Mouse (Mus musculus) G1E (cell line): ENCODE results near the gene Syvn1. TPM values are rescaled to one million over a fixed set of nuclear protein-coding genes. Genes with fewer than 3 reads are reported as not detected.

Experiments
- ATAC-seq: 2 replicates; pipeline ENCODE4 v1.8.0; 2016; ENCODE audit warnings: mild to moderate bottlenecking; ENCODE audit not compliant: insufficient number of reproducible peaks, poor library complexity, low FRiP score, severe bottlenecking; ENCODE audit errors: extremely low read depth
- DNase-seq: peaks from one replicate; pipeline ENCODE4 v3.0.0; 2012; ENCODE audit warnings: low spot score
- H3K27me3 ChIP-seq: 2 replicates; pipeline ENCODE4 v1.6.1; 2012; ENCODE audit warnings: mild to moderate bottlenecking, low read length, inconsistent platforms; ENCODE audit not compliant: insufficient read depth
- H3K36me3 ChIP-seq: replicated peaks from 2 replicates; pipeline ENCODE3; 2012; ENCODE audit warnings: mild to moderate bottlenecking, inconsistent platforms
- H3K4me1 ChIP-seq: 2 replicates; pipeline ENCODE4 v1.6.1; 2012; ENCODE audit warnings: low read depth, low read length, inconsistent platforms, mixed read lengths; ENCODE audit not compliant: insufficient read depth
- H3K4me3 ChIP-seq: 2 replicates; pipeline ENCODE4 v1.5.1; 2012; ENCODE audit warnings: low read depth, mild to moderate bottlenecking, inconsistent platforms, low read length, moderate library complexity, mixed read lengths
- H3K9me3 ChIP-seq: replicated peaks from 2 replicates; pipeline ENCODE4 v1.6.1; 2012; ENCODE audit warnings: inconsistent platforms
- CTCF ChIP-seq: IDR thresholded peaks from 2 replicates; pipeline ENCODE4 v1.5.1; 2012; ENCODE audit warnings: low read depth, low read length, inconsistent platforms, mixed read lengths
- GATA1 ChIP-seq: IDR thresholded peaks from 2 replicates; pipeline ENCODE4 v1.6.1; 2012; ENCODE audit warnings: borderline replicate concordance, low read length, inconsistent platforms, mixed read lengths
- GATA2 ChIP-seq: IDR thresholded peaks from 2 replicates; pipeline ENCODE4 v1.6.1; 2012; ENCODE audit warnings: low read depth, low read length, inconsistent platforms, borderline replicate concordance
- POLR2AphosphoS5 ChIP-seq: IDR thresholded peaks from 2 replicates; pipeline ENCODE4 v1.6.1; 2012; ENCODE audit warnings: low read depth, low read length, inconsistent platforms; ENCODE audit not compliant: insufficient replicate concordance
- TAL1 ChIP-seq: conservative IDR thresholded peaks from 2 replicates; pipeline ENCODE4 v1.6.1; 2012; ENCODE audit warnings: low read depth, low read length, inconsistent platforms, mixed read lengths
- polyA plus RNA-seq: library from polyadenylated mRNA; stranded (reverse); fragments of >175 nt; gene quantifications from 2 replicates; pipeline ENCODE4 v1.2.3, GENCODE M21; 2012
- total RNA-seq, 2 experiments: library from RNA; stranded (forward) in 1 of 2; stranded (reverse) in 1 of 2; fragments of 200-1000 nt in 1 of 2; fragments of >200 nt in 1 of 2; fragmentation: Nextera tagmentation in 1 of 2; gene quantifications; 2 replicates each; pipeline ENCODE4 v1.2.3; 2014 to 2017

Syvn1 gene
- total and polyA plus RNA-seq, 3 experiments = 4.8 to 78.2 (median 39.7) TPM

DNA sequence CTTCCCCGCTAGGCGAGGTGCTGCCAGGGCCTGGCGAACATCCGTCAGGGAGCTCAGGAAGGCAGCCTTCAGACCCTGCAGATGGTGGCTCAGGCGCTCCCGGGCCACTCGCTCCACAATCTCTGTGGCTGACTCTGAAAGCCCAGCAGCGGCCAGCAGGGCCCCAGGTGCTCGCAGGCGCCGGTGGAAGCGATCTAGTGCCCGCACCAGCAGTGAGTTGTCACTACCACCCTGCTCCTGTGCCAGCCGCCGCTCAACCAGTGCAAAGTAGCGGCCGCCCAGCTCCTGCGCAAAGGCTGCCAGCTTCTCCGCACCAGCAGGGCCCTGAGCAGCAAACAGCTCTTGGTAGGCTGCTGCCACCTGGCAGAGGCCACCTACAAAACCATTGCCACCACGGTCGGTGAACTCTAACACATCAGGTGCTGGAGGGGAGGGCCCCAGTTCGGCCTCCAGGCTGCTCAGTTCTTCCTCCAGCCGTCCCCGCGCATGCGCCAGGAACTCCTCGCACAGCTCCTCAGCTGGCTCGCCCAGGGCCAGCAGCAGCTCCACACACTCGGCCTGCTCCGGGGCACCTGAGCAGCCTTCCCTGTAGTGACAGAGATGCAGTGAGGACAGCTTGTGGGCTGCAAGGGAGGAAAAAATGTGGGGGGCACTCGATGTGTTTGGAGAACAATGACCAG is 24.3 kb downstream of the Syvn1 start:
- DNase-seq (no peak), ATAC-seq (no peak)
- Histone ChIP-seq H3K4me3 (peak overlapping the region; percentile 3; the same call in 1 of the 2 replicates), H3K36me3 (peaks cover 82% of the 10 kb centered on the region), H3K4me1 (peaks cover 46% of the 10 kb centered on the region), H3K27me3 (no peaks in the 10 kb centered on the region), H3K9me3 (no peaks in the 10 kb centered on the region)
- no peak for TF ChIP-seq CTCF

DNA sequence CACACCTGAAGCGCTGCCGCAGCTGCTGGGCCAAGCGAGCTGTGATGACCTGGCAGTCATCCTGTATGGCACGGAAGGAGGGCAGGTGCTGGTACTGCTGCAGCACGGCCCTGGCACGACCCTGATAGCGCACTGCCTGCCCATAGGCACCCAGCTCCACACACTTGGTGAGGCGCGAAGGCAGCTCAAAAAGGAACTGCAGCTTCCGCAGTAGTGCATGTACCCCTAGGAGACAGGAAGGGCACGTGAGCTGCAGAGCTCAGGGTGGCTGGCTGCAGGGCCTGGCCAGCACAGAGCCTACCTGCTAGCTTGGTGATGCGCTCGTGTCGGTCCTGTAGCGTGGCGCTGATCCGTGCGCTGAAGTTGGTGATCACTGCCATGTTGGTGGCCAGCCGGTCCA is 24.9 kb downstream of the Syvn1 start:
- H3K36me3 ChIP-seq = peaks cover 83% of the 10 kb centered on the region
- H3K9me3 ChIP-seq = no peaks in the 10 kb centered on the region
- H3K27me3 ChIP-seq = no peaks in the 10 kb centered on the region
- no peak for DNase-seq
- peak overlapping the region; percentile 3; the same call in 1 of the 2 replicates for H3K4me3 ChIP-seq
- ATAC-seq = no peak
- TF ChIP-seq TAL1 = no peak
- TF ChIP-seq POLR2AphosphoS5 = no peak
- TF ChIP-seq GATA2 = no peak
- no peak for TF ChIP-seq GATA1
- no peak for TF ChIP-seq CTCF
- H3K4me1 ChIP-seq = peaks cover 46% of the 10 kb centered on the region

DNA sequence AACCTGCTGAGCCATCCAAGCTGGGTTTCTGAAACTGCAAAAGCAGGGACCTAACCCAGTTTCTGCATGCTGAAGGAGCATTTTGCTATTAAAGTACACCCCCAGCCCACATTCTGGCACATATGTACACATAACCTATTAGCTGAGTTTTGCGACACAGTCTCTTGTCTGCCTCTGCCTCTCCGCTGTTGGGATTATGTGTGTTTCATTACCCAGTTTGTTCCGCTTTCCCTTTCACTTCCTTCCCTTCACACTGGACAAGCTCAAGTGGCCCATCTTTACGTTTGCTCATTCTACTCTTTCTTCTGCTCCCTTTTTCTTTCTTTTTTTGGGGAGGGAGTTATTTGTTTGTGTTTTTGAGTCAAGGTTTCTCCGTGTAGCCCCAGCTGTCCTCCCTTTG is 27.5 kb downstream of the Syvn1 start:
- no peak overlapping the region for H3K4me3 ChIP-seq
- TF ChIP-seq POLR2AphosphoS5 = no peak
- no peak for TF ChIP-seq GATA1
- no peak for TF ChIP-seq TAL1
- no peak for TF ChIP-seq CTCF
- TF ChIP-seq GATA2 = no peak
- no peaks in the 10 kb centered on the region for H3K27me3 ChIP-seq
- peaks cover 81% of the 10 kb centered on the region for H3K36me3 ChIP-seq
- no peak for ATAC-seq
- H3K4me1 ChIP-seq = peaks cover 34% of the 10 kb centered on the region
- DNase-seq = no peak
- no peaks in the 10 kb centered on the region for H3K9me3 ChIP-seq

DNA sequence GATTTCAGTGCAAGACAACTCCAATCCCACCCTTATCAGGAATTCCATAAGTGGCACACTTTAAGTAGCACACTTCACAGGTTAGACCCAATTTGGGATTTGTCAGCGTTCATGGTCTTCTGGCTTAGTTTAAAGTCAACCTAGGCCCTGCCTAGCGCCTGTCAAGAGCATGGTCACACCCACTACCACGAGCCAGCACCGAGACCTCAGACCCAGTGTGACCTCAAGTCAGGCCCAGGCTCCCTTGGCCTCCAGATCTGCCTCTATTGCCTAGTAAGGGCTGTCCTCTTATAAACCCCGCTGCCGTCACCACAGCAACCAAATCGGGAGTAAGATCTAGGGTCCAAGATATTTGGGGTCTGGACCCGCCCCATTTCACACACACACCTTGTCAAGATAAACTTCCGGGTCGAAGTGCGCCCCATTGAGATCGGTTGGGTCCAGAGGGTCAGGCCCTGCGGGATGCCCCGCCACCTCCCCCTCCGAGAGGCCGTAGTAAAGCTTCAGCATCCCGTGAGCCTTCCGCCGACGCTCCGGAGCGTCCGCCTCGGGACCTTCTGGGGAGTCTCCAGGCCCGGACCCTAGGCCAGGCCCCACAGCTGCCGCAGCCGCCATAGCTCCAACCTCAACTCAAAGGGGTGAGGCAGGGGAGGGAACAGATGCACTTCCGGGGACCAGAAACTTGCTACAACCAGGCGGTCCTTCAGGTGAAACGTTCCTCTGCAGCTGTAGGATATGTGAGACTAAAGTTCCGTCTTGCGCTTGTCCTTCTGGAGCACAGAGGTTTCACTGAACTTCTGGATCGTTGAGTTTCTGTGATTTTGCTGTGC is 30.4 kb downstream of the Syvn1 start, which contains the start of gene Vps51:
Vps51 (minus strand) TSS at position 668 of the 830 bp plus-strand sequence.
- DNase-seq (peak; percentile 89), ATAC-seq (peak; percentile 68)
- Histone ChIP-seq H3K4me1 (peaks cover 24% of the 10 kb centered on the region), H3K36me3 (peaks cover 80% of the 10 kb centered on the region), H3K4me3 (peak within 1 kb of the TSS; percentile 84), H3K27me3 (no peaks in the 10 kb centered on the region), H3K9me3 (no peaks in the 10 kb centered on the region)
- TF ChIP-seq GATA1 = no peak
- no peak for TF ChIP-seq TAL1
- no peak for TF ChIP-seq GATA2
- TF ChIP-seq CTCF = no peak
- no peak for TF ChIP-seq POLR2AphosphoS5

DNA sequence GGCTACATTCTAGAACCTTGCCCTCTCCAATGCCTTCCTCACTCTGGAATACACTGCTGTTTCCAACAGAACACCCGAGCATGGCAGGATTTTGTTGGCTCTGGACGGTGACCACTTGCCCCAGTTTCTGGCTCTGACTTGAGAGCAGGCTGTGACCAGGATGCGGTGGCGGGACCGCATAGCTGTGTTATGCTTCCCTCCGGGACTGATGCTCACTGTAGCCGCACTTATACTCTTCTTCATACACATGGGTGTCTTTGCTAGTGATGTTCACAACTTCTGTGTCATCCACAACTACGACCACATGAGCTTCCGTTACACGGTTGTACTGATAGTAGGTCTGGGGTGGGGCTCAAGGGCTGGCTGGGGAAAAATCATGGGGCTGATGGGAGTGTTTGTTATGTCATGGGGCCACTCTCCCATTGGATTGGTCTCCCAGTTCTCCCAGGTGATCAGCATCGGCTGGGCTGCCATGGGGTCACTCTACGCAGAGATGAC is 33.7 kb downstream of the Syvn1 start, which contains the start of gene Tmem262:
Tmem262 (plus strand) TSS at position 51 of the 498 bp plus-strand sequence.
- no peaks in the 10 kb centered on the region for H3K27me3 ChIP-seq
- H3K36me3 ChIP-seq = peaks cover 72% of the 10 kb centered on the region
- TF ChIP-seq GATA2 (no peak), POLR2AphosphoS5 (no peak), GATA1 (no peak), TAL1 (no peak), CTCF (no peak)
- peaks cover 41% of the 10 kb centered on the region for H3K4me1 ChIP-seq
- H3K9me3 ChIP-seq = no peaks in the 10 kb centered on the region
- no peak for ATAC-seq
- DNase-seq = no peak
- H3K4me3 ChIP-seq = no peak within 1 kb of the TSS

DNA sequence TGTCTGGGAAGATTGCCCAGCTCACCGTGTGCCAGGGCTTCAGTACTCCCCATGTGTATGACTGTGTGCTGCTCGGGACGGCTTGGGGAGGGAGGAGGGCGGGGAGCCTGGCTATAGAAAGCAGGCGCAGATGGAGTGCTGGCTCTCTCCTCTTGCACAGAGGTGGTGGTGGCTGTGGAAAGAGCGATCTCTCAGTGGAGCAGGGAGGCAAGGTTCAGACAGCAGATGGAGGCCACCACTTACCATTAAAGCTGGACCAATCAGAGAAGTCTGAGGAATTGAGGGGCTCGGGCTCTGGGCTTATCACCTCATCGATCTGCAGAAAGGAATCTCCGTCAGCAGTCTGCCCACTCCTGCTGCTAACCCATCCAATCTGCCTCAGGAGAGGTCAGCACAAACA is 35.8 kb downstream of the Syvn1 start, which contains the start of gene Gm28374:
Gm28374 (minus strand) TSS at position 101 of the 400 bp plus-strand sequence.
- ATAC-seq = no peak
- no peaks in the 10 kb centered on the region for H3K27me3 ChIP-seq
- DNase-seq = no peak
- H3K4me3 ChIP-seq = no peak within 1 kb of the TSS
- H3K36me3 ChIP-seq = peaks cover 75% of the 10 kb centered on the region
- peaks cover 44% of the 10 kb centered on the region for H3K4me1 ChIP-seq
- no peaks in the 10 kb centered on the region for H3K9me3 ChIP-seq
- TF ChIP-seq POLR2AphosphoS5 (no peak), CTCF (no peak), GATA1 (no peak), GATA2 (no peak), TAL1 (no peak)
